Mouse (Mus musculus): ENCODE data around the gene Efcab5.

GRCm38 (mm10) chr11:77133450-77133849 is 55.3 kb downstream of the Efcab5 start:
- TF ChIP-seq CTCF (IDR thresholded peaks at IDR 0.05; ENCODE audit: control insufficient read depth, insufficient read depth, low read length) (no peak), POLR2A (IDR thresholded peaks at IDR 0.05; ENCODE audit: borderline replicate concordance, control insufficient read depth, low read depth, low read length) (no peak)
